Mouse (Mus musculus) embryonic facial prominence, embryonic 14.5 days (tissue): ENCODE data around the gene Lamb1. TPM values are rescaled to one million over a fixed set of nuclear protein-coding genes. Genes with fewer than 3 reads are reported as not detected.

Experiments
- ATAC-seq: fragments of 200-750 bp; cut with Nextera tagmentation; 2 replicates; pipeline ENCODE4 v1.8.0; 2017; ENCODE audit warnings: low read depth, moderate number of reproducible peaks, moderate TSS enrichment
- DNase-seq: peaks from one replicate; pipeline ENCODE4 v3.0.0-alpha.2; 2015; ENCODE audit warnings: low spot score
- H3K27ac ChIP-seq: fragments of 300-500 bp; sonication (generic); replicated peaks from 2 replicates; pipeline ENCODE4 v1.5.1; 2014; ENCODE audit warnings: low read depth, mild to moderate bottlenecking, low read length, moderate library complexity
- H3K27me3 ChIP-seq: fragments of 300-500 bp; sonication (generic); replicated peaks from 2 replicates; pipeline ENCODE4 v1.6.1; 2014; ENCODE audit warnings: low read length; ENCODE audit not compliant: control insufficient read depth, insufficient read depth
- H3K36me3 ChIP-seq: fragments of 300-500 bp; sonication (generic); 2 replicates; pipeline ENCODE4 v1.6.1; 2014; ENCODE audit warnings: low read length, mixed read lengths; ENCODE audit not compliant: control insufficient read depth, insufficient read depth
- H3K4me1 ChIP-seq: fragments of 300-500 bp; sonication (generic); 2 replicates; pipeline ENCODE4 v1.6.1; 2014; ENCODE audit warnings: antibody characterized with exemption, low read length; ENCODE audit not compliant: control insufficient read depth, insufficient read depth
- H3K4me2 ChIP-seq: fragments of 300-500 bp; sonication (generic); 2 replicates; pipeline ENCODE4 v1.6.1; 2014; ENCODE audit warnings: low read depth, mild to moderate bottlenecking, low read length, moderate library complexity, mixed read lengths
- H3K4me3 ChIP-seq: fragments of 300-500 bp; sonication (generic); 2 replicates; pipeline ENCODE4 v1.5.1; 2014; ENCODE audit warnings: low read depth, mild to moderate bottlenecking, low read length
- H3K9ac ChIP-seq: fragments of 300-500 bp; sonication (generic); 2 replicates; pipeline ENCODE4 v1.6.1; 2014; ENCODE audit warnings: low read depth, mild to moderate bottlenecking, low read length, moderate library complexity, mixed read lengths
- H3K9me3 ChIP-seq: fragments of 300-500 bp; sonication (generic); 2 replicates; pipeline ENCODE4 v1.6.1; 2016; ENCODE audit warnings: low read length; ENCODE audit not compliant: control insufficient read depth
- WGBS: fragments of 180-500 bp; shearing (Covaris S2); extraction: QIAGEN DNeasy Blood & Tissue Kit; methylation state at CpG from one replicate; pipeline ENCODE4 v1.1.7; 2014; 5-methylcytosine and 5-hydroxymethylcytosine counted together
- polyA plus RNA-seq: library from polyadenylated mRNA; unstranded; fragments of >200 nt; fragmentation: Nextera tagmentation; extraction: Ambion mirVana; gene quantifications from 2 replicates; pipeline ENCODE4 v1.2.1, GENCODE M21; 2014

Gene Lamb1
- polyA plus RNA-seq, 1 experiment from 2014 or later: 84.2 TPM

DNA sequence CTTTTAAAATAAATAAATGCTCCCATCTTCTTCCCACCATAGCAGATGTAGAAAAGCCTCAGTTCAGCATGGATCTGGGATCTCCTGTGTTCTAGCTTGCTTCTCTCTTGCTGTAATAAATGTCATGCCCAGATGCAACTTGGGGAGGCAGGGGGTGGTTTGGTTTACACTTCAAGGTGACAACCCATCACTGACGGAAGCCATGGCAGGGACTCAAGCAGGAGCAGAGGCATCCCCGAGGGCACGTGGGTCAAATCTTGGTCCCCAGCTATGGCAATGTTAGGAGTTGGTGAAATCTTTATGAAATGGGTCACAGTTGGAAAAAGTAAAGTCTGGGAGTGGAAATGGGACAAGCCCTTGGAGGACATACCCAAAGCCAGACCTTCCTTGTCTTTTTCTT, 20.3 kb upstream of the Lamb1 start:
- no peak for ATAC-seq
- H3K27me3 ChIP-seq: no peaks in the 10 kb centered on the region
- 82% methylated on average over 3 of the region's 3 CpGs for WGBS
- DNase-seq: no peak
- H3K4me2 ChIP-seq: no peak overlapping the region
- H3K9ac ChIP-seq: no peak overlapping the region
- H3K4me3 ChIP-seq: no peak overlapping the region
- no peaks in the 10 kb centered on the region for H3K4me1 ChIP-seq
- H3K27ac ChIP-seq: no peak overlapping the region
- no peaks in the 10 kb centered on the region for H3K9me3 ChIP-seq
- no peaks in the 10 kb centered on the region for H3K36me3 ChIP-seq

DNA sequence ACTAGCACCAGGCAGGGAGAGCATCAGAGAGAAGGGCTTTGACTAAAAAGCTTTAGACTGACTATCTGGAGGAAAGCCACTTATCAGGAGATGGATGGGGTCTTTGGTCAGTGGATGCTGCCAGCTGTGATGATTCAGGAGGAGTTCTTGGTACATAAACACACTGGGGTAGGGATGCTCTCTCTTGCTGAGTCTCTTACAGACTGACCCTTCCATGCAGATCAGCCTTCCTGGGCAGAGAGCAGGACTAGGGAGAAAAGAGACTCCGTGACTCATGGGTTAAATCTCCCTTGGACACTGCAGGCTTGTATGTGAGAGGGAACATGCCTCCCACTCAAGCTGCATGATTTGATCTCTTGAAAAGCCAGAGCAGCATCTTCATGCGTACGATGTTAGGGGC, 18.9 kb upstream of the Lamb1 start:
- ATAC-seq: no peak
- Histone ChIP-seq H3K9ac (no peak overlapping the region), H3K36me3 (no peaks in the 10 kb centered on the region), H3K27ac (no peak overlapping the region), H3K4me3 (no peak overlapping the region), H3K27me3 (no peaks in the 10 kb centered on the region), H3K9me3 (no peaks in the 10 kb centered on the region), H3K4me2 (no peak overlapping the region), H3K4me1 (no peaks in the 10 kb centered on the region)
- no peak for DNase-seq
- WGBS: 56% methylated on average over 3 of the region's 3 CpGs

DNA sequence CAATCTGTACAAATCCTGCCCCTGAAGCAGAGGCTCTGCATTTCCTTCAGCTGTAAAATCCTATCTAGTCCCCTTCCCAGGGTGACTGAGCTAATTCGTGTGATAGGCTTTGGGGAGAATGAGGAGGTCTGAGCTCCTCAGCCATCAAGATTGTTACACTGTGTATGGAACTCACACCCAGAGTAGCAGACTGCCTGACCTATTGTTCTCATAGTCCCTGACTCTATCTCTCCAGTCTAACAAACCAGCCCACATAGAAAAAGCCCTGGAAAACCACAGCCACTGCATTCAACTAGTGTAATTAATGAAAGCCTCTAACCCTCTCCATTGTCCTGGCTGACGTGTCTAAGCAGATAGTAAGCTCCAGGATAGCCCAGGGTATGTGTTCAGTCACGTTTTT, 18.4 kb upstream of the Lamb1 start:
- Histone ChIP-seq H3K4me3 (no peak overlapping the region), H3K27me3 (no peaks in the 10 kb centered on the region), H3K9me3 (no peaks in the 10 kb centered on the region), H3K9ac (no peak overlapping the region), H3K27ac (no peak overlapping the region), H3K4me1 (no peaks in the 10 kb centered on the region), H3K36me3 (no peaks in the 10 kb centered on the region), H3K4me2 (no peak overlapping the region)
- DNase-seq (no peak), ATAC-seq (no peak)
- WGBS: 49% methylated on average over 3 of the region's 3 CpGs

DNA sequence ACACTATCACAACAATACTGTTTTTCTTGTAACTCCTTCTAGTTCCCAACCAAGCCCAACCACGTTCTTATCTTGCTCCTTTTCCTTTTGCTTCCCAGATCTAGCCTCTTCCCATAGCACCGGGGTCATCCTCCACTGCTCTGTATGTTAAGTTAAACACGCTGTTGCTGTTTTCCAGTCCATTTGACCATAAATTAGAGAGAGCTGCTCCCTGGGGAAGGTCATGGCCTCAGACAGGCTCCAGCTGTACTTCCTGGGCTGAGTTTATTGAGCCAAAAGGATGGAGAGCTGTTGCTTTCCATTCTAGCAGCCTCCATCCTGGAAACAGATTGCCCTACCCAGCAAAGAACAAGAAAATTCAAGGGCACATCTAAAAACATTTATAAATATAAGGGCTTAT, 16.9 kb upstream of the Lamb1 start:
- Histone ChIP-seq H3K4me3 (no peak overlapping the region), H3K9ac (no peak overlapping the region), H3K4me2 (no peak overlapping the region), H3K27ac (no peak overlapping the region), H3K27me3 (no peaks in the 10 kb centered on the region), H3K36me3 (no peaks in the 10 kb centered on the region), H3K4me1 (no peaks in the 10 kb centered on the region), H3K9me3 (no peaks in the 10 kb centered on the region)
- no peak for ATAC-seq
- WGBS: 46% methylated on average over 3 of the region's 3 CpGs
- DNase-seq: peak; percentile 35

DNA sequence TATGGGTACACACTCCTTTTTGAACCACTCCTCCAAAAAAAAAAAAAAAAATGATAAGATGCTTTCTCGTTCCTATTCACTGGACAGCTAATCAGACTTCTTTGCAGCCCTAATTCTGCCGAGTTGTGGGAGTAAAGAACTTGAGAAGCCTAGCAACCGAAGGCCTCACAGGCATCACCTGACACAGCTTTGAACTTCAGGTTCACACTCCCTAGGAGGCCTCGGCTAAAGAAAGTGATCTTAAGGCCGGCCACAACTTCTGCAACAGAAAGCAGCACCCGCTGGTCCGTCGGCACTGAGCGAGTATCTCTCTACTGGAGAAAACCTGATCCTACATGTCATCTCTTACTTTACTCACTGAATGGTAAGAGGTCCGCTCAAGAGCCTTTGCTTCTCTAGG, 16.4 kb upstream of the Lamb1 start:
- Histone ChIP-seq H3K4me3 (no peak overlapping the region), H3K9ac (no peak overlapping the region), H3K4me2 (no peak overlapping the region), H3K36me3 (no peaks in the 10 kb centered on the region), H3K9me3 (no peaks in the 10 kb centered on the region), H3K4me1 (no peaks in the 10 kb centered on the region), H3K27me3 (no peaks in the 10 kb centered on the region), H3K27ac (no peak overlapping the region)
- ATAC-seq (no peak), DNase-seq (no peak)
- WGBS: 32% methylated on average over 9 of the region's 10 CpGs

DNA sequence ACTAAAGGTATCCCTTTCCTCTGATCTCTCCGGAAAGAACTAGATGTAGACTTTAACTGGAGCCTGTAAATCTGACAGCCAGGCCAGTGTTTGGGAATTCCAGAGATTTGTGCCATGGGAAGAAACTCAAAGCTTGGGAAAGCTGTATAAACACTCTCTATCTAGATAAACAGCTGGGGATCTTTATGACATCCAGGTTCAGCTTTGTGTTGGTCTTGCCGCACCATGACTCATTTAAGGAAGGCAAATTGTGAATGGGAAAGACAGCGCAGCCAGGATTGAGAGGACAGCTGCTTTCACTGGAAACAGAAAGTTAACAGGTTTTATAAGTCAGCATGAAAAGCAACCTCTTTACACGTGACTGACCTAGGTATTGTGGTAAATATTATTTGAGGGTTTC, 12.8 kb upstream of the Lamb1 start:
- Histone ChIP-seq H3K4me3 (no peak overlapping the region), H3K4me1 (no peaks in the 10 kb centered on the region), H3K36me3 (no peaks in the 10 kb centered on the region), H3K27ac (no peak overlapping the region), H3K27me3 (no peaks in the 10 kb centered on the region), H3K9ac (no peak overlapping the region), H3K4me2 (no peak overlapping the region), H3K9me3 (no peaks in the 10 kb centered on the region)
- DNase-seq: peak; percentile 54
- 42% methylated on average over 4 of the region's 4 CpGs for WGBS
- ATAC-seq: no peak

DNA sequence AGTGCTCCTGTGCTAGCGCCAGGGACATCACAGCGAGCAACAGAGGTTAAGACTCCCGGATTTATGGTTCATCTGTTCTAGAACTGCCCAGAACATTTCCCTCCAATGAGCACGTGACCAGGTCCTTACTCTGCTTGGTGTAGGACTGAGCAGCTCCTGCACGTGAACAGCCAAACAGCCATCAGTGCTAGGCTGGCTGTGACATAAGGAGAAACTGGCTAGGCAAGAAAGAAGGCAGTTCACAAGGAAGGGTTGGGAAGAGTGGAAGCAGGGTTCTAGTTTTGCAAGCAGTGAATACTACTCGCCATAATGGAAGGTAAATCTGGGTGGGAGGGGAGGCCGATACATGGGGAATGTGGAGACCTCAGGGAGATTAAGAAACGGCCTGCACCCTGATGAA, 10.1 kb upstream of the Lamb1 start:
- no peak for ATAC-seq
- WGBS: 77% methylated on average over 8 of the region's 8 CpGs
- H3K4me2 ChIP-seq: no peak overlapping the region

DNA sequence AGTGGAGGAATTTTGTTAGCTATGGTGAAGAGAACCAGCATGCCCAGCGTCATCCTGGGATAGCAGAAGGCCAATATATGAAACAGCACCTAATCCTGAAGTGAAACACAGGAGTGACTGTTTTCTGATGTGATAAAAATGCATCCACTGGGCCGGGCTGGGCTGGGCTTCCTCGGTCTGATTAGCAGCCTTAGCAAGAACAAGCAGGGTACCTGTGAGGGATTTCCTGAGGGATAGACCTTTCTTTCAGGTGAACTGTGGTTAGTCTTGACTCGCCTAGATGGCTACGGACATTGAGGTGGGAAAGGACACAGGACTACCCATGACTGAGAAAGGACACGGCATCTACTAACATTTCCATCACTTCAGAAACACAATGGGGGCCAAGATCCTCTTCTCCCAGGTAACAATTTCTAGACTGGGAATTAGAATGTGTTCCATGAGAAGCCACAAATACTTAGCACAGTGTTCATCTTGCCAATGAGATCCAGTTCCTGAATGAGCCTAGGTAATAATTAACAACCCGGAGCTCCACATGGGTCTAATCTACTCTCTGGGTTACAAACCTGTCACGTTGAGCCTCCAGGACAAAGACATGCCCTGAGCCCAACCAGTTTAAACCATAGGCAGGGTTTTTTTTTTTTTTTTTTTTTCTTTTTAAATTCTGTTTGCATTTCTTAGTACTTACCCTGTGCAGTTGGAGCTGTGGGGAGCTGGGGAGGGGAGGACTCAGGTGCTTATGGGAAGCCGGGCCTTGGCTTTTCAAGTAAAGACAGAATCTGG, 8.7 kb upstream of the Lamb1 start:
- 69% methylated on average over 9 of the region's 9 CpGs for WGBS

More for the DNA sequence above, 10.1 kb upstream of the Lamb1 start:
- Histone ChIP-seq H3K27me3 (no peaks in the 10 kb centered on the region), H3K36me3 (no peaks in the 10 kb centered on the region), H3K27ac (no peak overlapping the region), H3K4me3 (no peak overlapping the region), H3K4me1 (no peaks in the 10 kb centered on the region), H3K9ac (no peak overlapping the region), H3K9me3 (no peaks in the 10 kb centered on the region)
- no peak for DNase-seq

DNA sequence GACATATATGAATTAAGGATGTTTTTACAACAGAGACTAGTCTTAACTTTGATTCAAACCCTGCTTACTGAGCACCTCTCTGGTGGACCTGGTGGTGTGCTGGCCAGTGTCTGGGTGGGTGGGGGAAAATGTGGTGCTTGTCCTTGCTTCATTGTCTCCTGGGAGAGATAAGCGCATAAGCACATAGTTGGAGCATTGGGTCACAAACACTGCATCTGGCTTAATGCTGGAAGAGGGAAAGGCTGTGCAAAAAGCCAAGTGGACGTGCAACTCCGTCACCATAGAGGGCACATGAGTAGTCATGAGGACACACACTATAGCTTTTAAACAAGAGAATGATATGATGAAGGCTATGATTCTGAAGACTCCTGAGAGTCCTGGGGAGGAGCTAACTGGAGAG, 3.2 kb upstream of the Lamb1 start:
- H3K36me3 ChIP-seq: peaks cover under 1% of the 10 kb centered on the region; the same call in 1 of the 2 replicates
- no peaks in the 10 kb centered on the region for H3K27me3 ChIP-seq
- H3K9me3 ChIP-seq: no peaks in the 10 kb centered on the region
- peaks cover 7% of the 10 kb centered on the region; the same call in 1 of the 2 replicates for H3K4me1 ChIP-seq
- DNase-seq (no peak), ATAC-seq (no peak)
- H3K4me3 ChIP-seq: no peak overlapping the region
- no peak overlapping the region for H3K27ac ChIP-seq
- H3K9ac ChIP-seq: no peak overlapping the region
- WGBS: 85% methylated on average over 3 of the region's 3 CpGs
- H3K4me2 ChIP-seq: no peak overlapping the region

More for the DNA sequence above, 8.7 kb upstream of the Lamb1 start:
- H3K4me1 ChIP-seq: no peaks in the 10 kb centered on the region
- H3K4me3 ChIP-seq: no peak overlapping the region
- H3K27me3 ChIP-seq: no peaks in the 10 kb centered on the region
- ATAC-seq (peak; percentile 53; the same call in 1 of the 2 replicates), DNase-seq (no peak)
- H3K9me3 ChIP-seq: no peaks in the 10 kb centered on the region
- H3K27ac ChIP-seq: no peak overlapping the region
- no peaks in the 10 kb centered on the region for H3K36me3 ChIP-seq
- no peak overlapping the region for H3K4me2 ChIP-seq
- H3K9ac ChIP-seq: no peak overlapping the region
